Mouse (Mus musculus): Measurements from ENCODE around the gene Rgs9.

- no peak for TF ChIP-seq CTCF (IDR thresholded peaks at IDR 0.05; ENCODE audit: borderline replicate concordance, insufficient read depth, low read depth, low read length)
- TF ChIP-seq POLR2A (IDR thresholded peaks at IDR 0.05; ENCODE audit: borderline replicate concordance, insufficient read depth, low read length) = no peak
Measured at GRCm38 (mm10) chr11:109260561-109260960, 37.4 kb downstream of the Rgs9 start.

Measured in cerebellum, adult 2 months (tissue).